8 mouse cellular contexts compared by ENCODE assay signal in genomic region chr6:147664339-147664738, GRCm38 (mm10).
DNase-seq lines count a peak whose midpoint lies in the region; ATAC-seq and TF ChIP-seq lines count a peak whose summit lies in the region.

No protein-coding gene starts in this region.

- TF ChIP-seq EP300 in CH12.LX (IDR thresholded peaks at IDR 0.05; ENCODE audit: low read length) = no peak

- peak; percentile 43 for TF ChIP-seq CTCF in kidney, adult 2 months (conservative IDR thresholded peaks at IDR 0.05; ENCODE audit: insufficient read depth, insufficient read length, low read depth, low read length)
- TF ChIP-seq CTCF in CH12.LX (conservative IDR thresholded peaks at IDR 0.05 in 1 of 2, IDR thresholded peaks at IDR 0.05 in 1 of 2; ENCODE audit: low read depth in 2 of 2, low read length in 2 of 2) = peak; percentile 47 to 70
- 0 out of 2 replicates have a peak, but pooled peaks have one; percentile 16 for TF ChIP-seq CTCF in cortical plate, adult 2 months (IDR thresholded peaks at IDR 0.05; ENCODE audit: extremely low read depth, insufficient read depth, low read length)
- TF ChIP-seq CTCF in midbrain, postnatal 0 days (IDR thresholded peaks at IDR 0.05) = peak; percentile 48

- H3K36me3 ChIP-seq in kidney, adult 2 months (ENCODE audit: control insufficient read depth, insufficient read depth, low read length) = no peaks in the 10 kb centered on the region
- H3K36me3 ChIP-seq in kidney, embryonic 15.5 days = no peaks in the 10 kb centered on the region
- H3K36me3 ChIP-seq in CH12.LX (replicated peaks in 1 of 2; ENCODE audit: control insufficient read depth in 1 of 2, insufficient read depth in 1 of 2, low read length in 1 of 2) = no peaks in the 10 kb centered on the region
- H3K36me3 ChIP-seq in midbrain, postnatal 0 days (ENCODE audit: insufficient read depth, low read length) = no peaks in the 10 kb centered on the region

- no peak overlapping the region for H3K9ac ChIP-seq in kidney, embryonic 15.5 days
- H3K9ac ChIP-seq in CH12.LX (ENCODE audit: insufficient read depth, low read depth) = no peak overlapping the region
- no peak overlapping the region for H3K9ac ChIP-seq in midbrain, postnatal 0 days (replicated peaks; ENCODE audit: low read length, poor library complexity, severe bottlenecking)

- WGBS in kidney, adult 2 months = 55% methylated on average over 3 of the region's 3 CpGs
- 49% methylated on average over 3 of the region's 3 CpGs for WGBS in kidney, embryonic 15.5 days
- 56% methylated on average over 3 of the region's 3 CpGs for WGBS in midbrain, postnatal 0 days

- peak; percentile 25 for TF ChIP-seq RAD21 in CH12.LX (IDR thresholded peaks at IDR 0.05; ENCODE audit: low read depth, low read length)

- in situ Hi-C loops in CH12.LX (cut with MboI; ENCODE audit: low pct_ligation_motif_present, low pct_unique_long_range_greater_than_20kb, low sequenced_read_pairs) = no loop called here

- no peak for TF ChIP-seq POLR2A in kidney, adult 2 months (IDR thresholded peaks at IDR 0.05; ENCODE audit: low read depth, low read length)
- no peak for TF ChIP-seq POLR2A in CH12.LX (IDR thresholded peaks at IDR 0.05; ENCODE audit: low read depth, low read length)
- no peak for TF ChIP-seq POLR2A in cortical plate, adult 2 months (IDR thresholded peaks at IDR 0.05; ENCODE audit: extremely low read depth, insufficient read depth, low read length)

- no peaks in the 10 kb centered on the region for H3K4me1 ChIP-seq in kidney, adult 2 months (ENCODE audit: control insufficient read depth, insufficient read depth, low read length)
- H3K4me1 ChIP-seq in kidney, embryonic 15.5 days = no peaks in the 10 kb centered on the region
- no peaks in the 10 kb centered on the region for H3K4me1 ChIP-seq in CH12.LX (ENCODE audit: control insufficient read depth in 1 of 2, insufficient read depth in 2 of 2)
- H3K4me1 ChIP-seq in cortical plate, adult 2 months (ENCODE audit: control insufficient read depth, insufficient read depth, low read length) = no peaks in the 10 kb centered on the region
- no peaks in the 10 kb centered on the region for H3K4me1 ChIP-seq in midbrain, postnatal 0 days (ENCODE audit: insufficient read depth, low read length)

- H3K27me3 ChIP-seq in kidney, adult 2 months (replicated peaks; ENCODE audit: control insufficient read depth, insufficient read depth, low read length) = no peaks in the 10 kb centered on the region
- H3K27me3 ChIP-seq in kidney, embryonic 15.5 days = no peaks in the 10 kb centered on the region
- no peaks in the 10 kb centered on the region for H3K27me3 ChIP-seq in CH12.LX (replicated peaks)
- no peaks in the 10 kb centered on the region for H3K27me3 ChIP-seq in midbrain, postnatal 0 days (ENCODE audit: insufficient read depth, low read length)

- no peaks in the 10 kb centered on the region for H3K9me3 ChIP-seq in kidney, embryonic 15.5 days (replicated peaks)
- H3K9me3 ChIP-seq in CH12.LX (replicated peaks; ENCODE audit: low read length) = no peaks in the 10 kb centered on the region
- no peaks in the 10 kb centered on the region for H3K9me3 ChIP-seq in midbrain, postnatal 0 days (ENCODE audit: low read length)

- no peak for ATAC-seq in kidney, embryonic 15.5 days (replicated peaks; ENCODE audit: low FRiP score)
- no peak for ATAC-seq in midbrain, postnatal 0 days (ENCODE audit: low FRiP score)
- ATAC-seq in inflammation-experienced regulatory T-cells, adult 6 months = no peak

- no peak overlapping the region for H3K27ac ChIP-seq in kidney, adult 2 months (ENCODE audit: insufficient read depth, low read depth, low read length)
- H3K27ac ChIP-seq in kidney, embryonic 15.5 days = no peak overlapping the region
- no peak overlapping the region for H3K27ac ChIP-seq in CH12.LX (ENCODE audit: insufficient read depth, low read depth)
- no peak overlapping the region for H3K27ac ChIP-seq in cortical plate, adult 2 months (ENCODE audit: insufficient read depth, low read length)
- no peak overlapping the region for H3K27ac ChIP-seq in midbrain, postnatal 0 days (ENCODE audit: low read depth, low read length)

- DNase-seq in kidney, adult 2 months = peak; percentile 40
- DNase-seq in CH12.LX (ENCODE audit: extremely low read depth) = peak; percentile 64
- peak; percentile 33 for DNase-seq in WW6 (ENCODE audit: low read depth, low spot score)
- DNase-seq in kidney, postnatal 14 days = peak; percentile 40
- DNase-seq in midbrain, postnatal 0 days (ENCODE audit: low spot score) = peak; percentile 42

- no peak overlapping the region for H3K4me2 ChIP-seq in kidney, embryonic 15.5 days
- H3K4me2 ChIP-seq in CH12.LX (ENCODE audit: insufficient read depth, low read depth, poor library complexity, severe bottlenecking) = no peak overlapping the region
- no peak overlapping the region for H3K4me2 ChIP-seq in midbrain, postnatal 0 days (ENCODE audit: low read depth, low read length, poor library complexity, severe bottlenecking)

- no peak overlapping the region for H3K4me3 ChIP-seq in kidney, adult 2 months (ENCODE audit: insufficient read depth, low read depth, low read length)
- H3K4me3 ChIP-seq in kidney, embryonic 15.5 days (replicated peaks) = no peak overlapping the region
- H3K4me3 ChIP-seq in CH12.LX (replicated peaks in 1 of 3; ENCODE audit: low read depth in 2 of 3, low read length in 2 of 3, poor library complexity in 1 of 3) = no peak overlapping the region
- no peak overlapping the region for H3K4me3 ChIP-seq in cortical plate, adult 2 months (ENCODE audit: insufficient read depth, low read length)
- no peak overlapping the region for H3K4me3 ChIP-seq in midbrain, postnatal 0 days (ENCODE audit: low read depth, low read length)

- no peaks in the 10 kb centered on the region for H3K79me2 ChIP-seq in CH12.LX (replicated peaks; ENCODE audit: control insufficient read depth, extremely low read depth, insufficient read depth, poor library complexity, severe bottlenecking)

- dilution Hi-C loops in CH12.LX (cut with MboI; ENCODE audit: extremely low pct_ligation_motif_present, extremely low pct_unique_long_range_greater_than_20kb, low sequenced_read_pairs) = no loop called here

TF ChIP-seq in CH12.LX, 34 proteins besides CTCF, POLR2A, EP300 and RAD21:
- TF ChIP-seq JUND (conservative IDR thresholded peaks at IDR 0.05; ENCODE audit: low read depth, low read length) (no peak), SMC3 (IDR thresholded peaks at IDR 0.05; ENCODE audit: low read depth, low read length) (peak; percentile 52)
